Mouse (Mus musculus): ENCODE measurements at regions not wholly inside any gene's neighbourhood (a gene's known extent, or its start where the extent isn't known, plus 50 kb on each side); places are given as distances from the start of the nearest gene placed in this dataset.
A peak's percentile ranks its signal among the peaks of the same experiment; 100 is the strongest.

DNA sequence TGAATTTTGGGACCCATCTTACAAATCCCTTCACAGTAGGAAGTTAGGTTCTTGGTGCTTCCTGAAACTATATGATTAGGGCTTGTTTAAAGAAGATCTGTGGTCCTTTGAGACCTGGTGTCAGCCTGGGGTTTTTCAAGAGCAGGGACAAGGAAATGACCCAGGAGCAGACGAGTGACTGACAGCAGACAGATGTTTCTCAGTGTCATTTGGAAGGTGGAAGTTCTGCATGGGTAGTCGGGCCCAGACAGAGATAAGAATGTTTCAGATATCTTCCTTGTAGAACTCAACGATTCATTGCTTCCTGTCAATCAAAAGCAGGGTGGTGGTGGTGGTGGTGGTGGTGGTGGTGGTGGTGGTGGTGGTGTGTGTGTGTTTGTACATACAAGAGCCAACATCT lies 75.1 kb upstream of the Nrip1 start:
- WGBS = 57% methylated on average over 3 of the region's 3 CpGs
- Histone ChIP-seq H3K4me2 (ENCODE audit: low read depth, low read length) (no peak overlapping the region), H3K27me3 (replicated peaks; ENCODE audit: control insufficient read depth, insufficient read depth, low read length) (no peaks in the 10 kb centered on the region), H3K9me3 (ENCODE audit: control insufficient read depth, low read length) (0 out of 2 replicates have a peak, but pooled peaks cover 5% of the 10 kb centered on the region), H3K4me3 (ENCODE audit: low read depth, low read length) (no peak overlapping the region), H3K27ac (replicated peaks; ENCODE audit: low read depth, low read length) (no peak overlapping the region), H3K4me1 (ENCODE audit: control insufficient read depth, insufficient read depth, low read length) (peaks cover 4% of the 10 kb centered on the region; the same call in 1 of the 2 replicates), H3K36me3 (ENCODE audit: control insufficient read depth, insufficient read depth, low read length) (no peaks in the 10 kb centered on the region), H3K9ac (ENCODE audit: low read depth, low read length) (no peak overlapping the region)
- DNase-seq (ENCODE audit: low spot score) (no peak), ATAC-seq (ENCODE audit: low read depth) (no peak)

DNA sequence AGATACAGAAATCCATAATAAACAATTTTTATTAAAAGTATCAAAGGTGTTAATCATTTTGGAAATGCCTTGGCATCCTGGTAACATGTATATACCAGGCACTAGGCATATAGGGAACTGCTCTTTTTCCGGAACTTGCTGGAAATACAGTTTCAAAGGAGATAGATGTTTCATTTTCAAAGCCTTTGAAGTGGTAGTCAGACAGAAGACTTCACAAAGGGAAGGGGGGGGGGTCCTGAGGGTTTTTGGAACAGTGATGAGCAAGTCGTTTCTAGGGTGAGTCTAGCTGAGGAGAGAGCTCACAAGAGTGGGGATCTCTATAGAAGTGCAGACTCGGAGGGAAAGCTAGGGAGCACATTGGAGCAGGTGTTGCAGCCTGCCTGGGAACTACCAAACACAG lies 73.4 kb upstream of the Nrip1 start:
- Histone ChIP-seq H3K27me3 (replicated peaks; ENCODE audit: control insufficient read depth, insufficient read depth, low read length) (no peaks in the 10 kb centered on the region), H3K4me3 (ENCODE audit: low read depth, low read length) (no peak overlapping the region), H3K9me3 (ENCODE audit: control insufficient read depth, low read length) (0 out of 2 replicates have a peak, but pooled peaks cover 3% of the 10 kb centered on the region), H3K4me1 (ENCODE audit: control insufficient read depth, insufficient read depth, low read length) (no peaks in the 10 kb centered on the region), H3K9ac (ENCODE audit: low read depth, low read length) (no peak overlapping the region), H3K4me2 (ENCODE audit: low read depth, low read length) (no peak overlapping the region), H3K27ac (replicated peaks; ENCODE audit: low read depth, low read length) (no peak overlapping the region), H3K36me3 (ENCODE audit: control insufficient read depth, insufficient read depth, low read length) (no peaks in the 10 kb centered on the region)
- DNase-seq (ENCODE audit: low spot score) (no peak), ATAC-seq (ENCODE audit: low read depth) (no peak)
- 76% methylated on average over 3 of the region's 3 CpGs for WGBS

DNA sequence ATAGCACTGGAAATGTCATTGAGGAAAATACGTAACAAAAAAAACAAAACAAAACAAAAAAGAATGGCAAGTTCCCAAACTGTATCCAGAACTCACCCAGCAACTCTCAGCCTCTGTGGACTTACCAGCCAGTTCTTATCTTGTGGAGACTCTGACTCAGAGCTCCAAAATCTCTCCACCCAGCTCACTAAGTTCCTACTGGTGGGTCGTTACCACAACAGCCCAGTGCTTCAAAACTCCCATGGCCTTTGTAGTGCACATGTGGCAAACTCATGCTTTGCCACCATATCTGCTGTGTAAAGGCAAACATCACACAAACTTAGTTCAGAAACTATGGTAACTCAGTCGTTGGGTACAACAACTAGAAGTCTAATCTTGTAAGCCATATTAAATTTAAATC lies 71.0 kb upstream of the Nrip1 start:
- DNase-seq (ENCODE audit: low spot score) = no peak
- Histone ChIP-seq H3K9ac (ENCODE audit: low read depth, low read length) (no peak overlapping the region), H3K4me3 (ENCODE audit: low read depth, low read length) (no peak overlapping the region), H3K27me3 (replicated peaks; ENCODE audit: control insufficient read depth, insufficient read depth, low read length) (no peaks in the 10 kb centered on the region), H3K9me3 (ENCODE audit: control insufficient read depth, low read length) (no peaks in the 10 kb centered on the region), H3K4me2 (ENCODE audit: low read depth, low read length) (no peak overlapping the region), H3K4me1 (ENCODE audit: control insufficient read depth, insufficient read depth, low read length) (no peaks in the 10 kb centered on the region), H3K27ac (replicated peaks; ENCODE audit: low read depth, low read length) (no peak overlapping the region), H3K36me3 (ENCODE audit: control insufficient read depth, insufficient read depth, low read length) (no peaks in the 10 kb centered on the region)
- 75% methylated on average over 3 of the region's 3 CpGs for WGBS
- ATAC-seq (ENCODE audit: low read depth) = no peak

DNA sequence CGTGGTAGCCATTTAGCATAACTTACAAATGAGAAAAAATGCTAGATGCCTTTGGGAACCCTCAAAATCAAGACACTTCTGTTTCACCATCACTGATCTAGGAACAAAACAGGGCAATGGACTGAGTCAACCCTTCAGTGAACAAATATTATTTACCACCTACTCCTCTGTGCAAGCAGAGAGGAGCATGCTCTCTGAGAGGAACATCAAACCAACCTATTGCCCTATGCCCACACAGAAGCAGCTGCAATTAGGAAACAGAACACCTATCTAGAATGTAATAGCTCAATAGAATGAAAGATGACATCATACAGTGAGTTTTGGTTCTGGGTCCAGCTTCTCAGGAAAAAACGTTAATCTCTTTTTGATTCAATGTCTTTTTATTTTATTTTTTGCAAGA lies 69.0 kb upstream of the Nrip1 start:
- WGBS = 88% methylated on average over 2 of the region's 2 CpGs
- no peak for DNase-seq (ENCODE audit: low spot score)

DNA sequence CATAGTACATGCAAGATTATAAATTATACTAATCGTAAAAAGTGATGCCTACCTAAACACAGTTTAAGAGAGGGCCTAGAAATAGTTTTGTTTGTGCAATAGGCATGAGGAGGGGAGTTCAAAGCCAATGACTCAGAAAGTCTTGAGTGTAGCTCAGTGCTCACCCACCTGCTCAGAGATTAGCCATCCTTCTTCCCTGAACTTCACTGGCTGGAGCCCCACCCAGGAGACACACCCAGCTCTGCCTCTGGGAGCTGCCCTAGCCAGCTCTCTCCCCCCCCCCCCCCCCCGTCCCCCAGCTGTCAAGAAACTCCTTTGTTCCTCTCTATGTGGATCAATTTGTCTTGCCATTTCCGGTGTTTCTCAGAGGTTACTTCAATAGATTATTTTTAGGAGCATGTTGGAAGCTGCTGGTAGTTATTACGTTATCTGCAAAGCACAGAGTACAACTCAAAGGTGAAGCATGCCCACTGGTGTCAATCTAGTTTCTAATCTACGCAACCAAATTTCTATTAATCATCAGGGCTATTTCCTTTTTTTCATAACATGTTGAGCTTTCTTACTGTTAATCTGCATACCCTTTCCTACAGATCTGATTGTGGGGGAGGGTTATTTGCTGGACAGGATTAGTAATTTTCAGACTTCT lies 68.3 kb upstream of the Nrip1 start:
- H3K4me1 ChIP-seq (ENCODE audit: control insufficient read depth, insufficient read depth, low read length) = no peaks in the 10 kb centered on the region
- 59% methylated on average over 4 of the region's 5 CpGs for WGBS
- no peak for ATAC-seq (ENCODE audit: low read depth)

More for the DNA sequence above, 69.0 kb upstream of the Nrip1 start:
- no peaks in the 10 kb centered on the region for H3K9me3 ChIP-seq (ENCODE audit: control insufficient read depth, low read length)
- H3K36me3 ChIP-seq (ENCODE audit: control insufficient read depth, insufficient read depth, low read length) = no peaks in the 10 kb centered on the region
- H3K27me3 ChIP-seq (replicated peaks; ENCODE audit: control insufficient read depth, insufficient read depth, low read length) = no peaks in the 10 kb centered on the region
- H3K4me2 ChIP-seq (ENCODE audit: low read depth, low read length) = no peak overlapping the region
- no peak overlapping the region for H3K9ac ChIP-seq (ENCODE audit: low read depth, low read length)
- ATAC-seq (ENCODE audit: low read depth) = no peak
- no peaks in the 10 kb centered on the region for H3K4me1 ChIP-seq (ENCODE audit: control insufficient read depth, insufficient read depth, low read length)
- no peak overlapping the region for H3K27ac ChIP-seq (replicated peaks; ENCODE audit: low read depth, low read length)
- H3K4me3 ChIP-seq (ENCODE audit: low read depth, low read length) = no peak overlapping the region

DNA sequence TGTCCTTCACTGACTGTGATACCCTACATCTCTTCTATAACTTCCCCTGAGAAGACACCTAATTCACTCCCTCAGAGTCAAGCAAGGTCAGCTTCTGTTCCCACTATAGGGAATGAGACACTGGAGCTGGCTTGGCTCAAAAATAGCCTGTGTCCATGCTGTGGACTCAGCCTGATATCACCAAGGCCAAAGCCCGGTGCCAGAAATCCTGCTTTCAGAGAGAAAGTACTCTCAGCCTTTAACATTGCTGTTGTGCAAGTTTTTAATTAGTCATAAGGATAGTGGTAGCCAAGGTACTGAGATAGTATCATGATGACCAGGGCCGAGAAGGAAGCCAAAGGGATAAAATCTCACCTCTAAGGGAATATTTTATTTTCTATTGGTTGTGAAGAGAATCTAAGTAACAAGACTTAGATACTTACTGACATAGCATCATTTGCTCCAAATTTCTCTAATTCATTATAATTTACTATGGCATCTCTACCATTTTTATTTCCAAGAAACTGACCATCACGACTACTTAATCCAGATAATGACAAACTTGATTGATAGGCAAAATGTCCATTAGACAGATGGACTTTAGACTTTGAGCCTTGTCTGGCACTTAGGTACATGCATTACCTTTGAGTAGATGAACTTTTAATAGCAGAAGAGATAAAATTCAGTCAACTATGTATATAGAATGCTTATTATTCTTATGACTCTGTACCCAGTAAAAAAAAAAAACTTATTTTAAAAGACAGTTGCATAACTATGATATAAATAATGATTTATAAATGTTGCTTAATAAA lies 64.7 kb upstream of the Nrip1 start:
- ATAC-seq (ENCODE audit: low read depth) (no peak), DNase-seq (ENCODE audit: low spot score) (no peak)
- Histone ChIP-seq H3K27ac (replicated peaks; ENCODE audit: low read depth, low read length) (no peak overlapping the region), H3K4me3 (ENCODE audit: low read depth, low read length) (no peak overlapping the region), H3K27me3 (replicated peaks; ENCODE audit: control insufficient read depth, insufficient read depth, low read length) (no peaks in the 10 kb centered on the region), H3K4me1 (ENCODE audit: control insufficient read depth, insufficient read depth, low read length) (no peaks in the 10 kb centered on the region), H3K9me3 (ENCODE audit: control insufficient read depth, low read length) (no peaks in the 10 kb centered on the region), H3K9ac (ENCODE audit: low read depth, low read length) (no peak overlapping the region), H3K4me2 (ENCODE audit: low read depth, low read length) (no peak overlapping the region), H3K36me3 (ENCODE audit: control insufficient read depth, insufficient read depth, low read length) (no peaks in the 10 kb centered on the region)
- 83% methylated on average over 3 of the region's 3 CpGs for WGBS

More for the DNA sequence above, 68.3 kb upstream of the Nrip1 start:
- Histone ChIP-seq H3K9ac (ENCODE audit: low read depth, low read length) (no peak overlapping the region), H3K9me3 (ENCODE audit: control insufficient read depth, low read length) (no peaks in the 10 kb centered on the region), H3K27me3 (replicated peaks; ENCODE audit: control insufficient read depth, insufficient read depth, low read length) (no peaks in the 10 kb centered on the region), H3K36me3 (ENCODE audit: control insufficient read depth, insufficient read depth, low read length) (no peaks in the 10 kb centered on the region), H3K4me3 (ENCODE audit: low read depth, low read length) (no peak overlapping the region), H3K27ac (replicated peaks; ENCODE audit: low read depth, low read length) (no peak overlapping the region), H3K4me2 (ENCODE audit: low read depth, low read length) (no peak overlapping the region)
- DNase-seq (ENCODE audit: low spot score) = no peak

DNA sequence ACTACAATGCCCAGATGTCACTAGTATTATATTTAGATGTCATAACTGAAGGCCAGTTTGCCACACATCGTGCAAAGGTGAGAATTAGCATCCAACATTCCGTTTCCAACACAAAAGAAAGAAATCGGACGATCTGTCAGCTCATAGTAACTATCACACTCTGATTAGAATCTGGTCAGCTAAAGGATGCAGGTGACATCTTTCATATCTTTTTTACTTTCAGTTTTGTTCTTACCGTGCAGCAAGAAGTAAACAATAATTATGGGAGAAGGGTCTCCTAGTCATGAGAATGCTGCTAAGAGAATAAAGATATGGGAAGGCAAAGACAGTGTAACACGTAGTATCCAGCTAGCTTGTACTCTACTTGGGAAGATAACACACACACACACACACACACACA lies 62.7 kb upstream of the Nrip1 start:
- Histone ChIP-seq H3K27ac (replicated peaks; ENCODE audit: low read depth, low read length) (no peak overlapping the region), H3K36me3 (ENCODE audit: control insufficient read depth, insufficient read depth, low read length) (no peaks in the 10 kb centered on the region), H3K4me2 (ENCODE audit: low read depth, low read length) (no peak overlapping the region), H3K4me1 (ENCODE audit: control insufficient read depth, insufficient read depth, low read length) (no peaks in the 10 kb centered on the region), H3K27me3 (replicated peaks; ENCODE audit: control insufficient read depth, insufficient read depth, low read length) (no peaks in the 10 kb centered on the region), H3K4me3 (ENCODE audit: low read depth, low read length) (no peak overlapping the region), H3K9me3 (ENCODE audit: control insufficient read depth, low read length) (no peaks in the 10 kb centered on the region), H3K9ac (ENCODE audit: low read depth, low read length) (no peak overlapping the region)
- DNase-seq (ENCODE audit: low spot score) (no peak), ATAC-seq (ENCODE audit: low read depth) (no peak)
- WGBS = 83% methylated on average over 6 of the region's 6 CpGs

DNA sequence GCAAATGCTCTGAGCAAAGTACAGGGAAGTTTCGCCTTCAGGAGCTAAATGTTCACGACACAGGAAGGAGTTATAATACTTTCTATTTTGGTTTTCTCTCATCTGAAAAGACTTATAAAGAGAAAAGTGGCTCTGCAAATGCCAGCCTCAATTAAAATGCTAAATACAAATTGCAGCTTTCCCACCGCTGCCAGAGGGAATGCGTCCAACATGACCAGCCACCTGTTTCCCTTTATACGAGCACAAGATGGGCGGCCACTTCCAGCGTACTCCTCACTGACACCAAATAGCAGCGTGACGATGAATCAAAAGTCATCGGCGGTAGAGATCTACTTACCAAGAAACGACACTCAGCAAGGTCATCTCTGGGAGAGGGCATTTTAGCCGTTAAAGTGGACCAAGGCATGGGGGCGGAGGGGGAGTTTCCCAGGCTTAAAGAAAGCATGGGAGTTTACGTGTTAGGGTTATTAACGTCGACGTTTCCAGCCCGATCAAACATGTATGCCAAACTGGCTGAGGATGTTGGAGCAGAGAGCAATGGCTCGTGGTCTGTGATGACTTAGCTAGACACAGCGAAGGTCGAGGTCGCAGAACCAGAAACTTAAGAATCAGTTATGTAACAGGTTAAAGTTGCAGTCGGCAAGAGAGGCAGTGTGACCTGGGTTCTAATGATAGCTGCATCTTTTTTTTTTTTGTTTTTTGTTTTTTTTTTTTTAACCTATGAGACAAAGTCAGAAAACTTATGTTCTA lies 59.6 kb upstream of the Nrip1 start:
- H3K27me3 ChIP-seq (replicated peaks; ENCODE audit: control insufficient read depth, insufficient read depth, low read length) = no peaks in the 10 kb centered on the region
- H3K9ac ChIP-seq (ENCODE audit: low read depth, low read length) = no peak overlapping the region
- H3K9me3 ChIP-seq (ENCODE audit: control insufficient read depth, low read length) = no peaks in the 10 kb centered on the region
- ATAC-seq (ENCODE audit: low read depth) (no peak), DNase-seq (ENCODE audit: low spot score) (peak; percentile 20)
- peak overlapping the region; percentile 29; the same call in 1 of the 2 replicates for H3K4me2 ChIP-seq (ENCODE audit: low read depth, low read length)
- no peaks in the 10 kb centered on the region for H3K36me3 ChIP-seq (ENCODE audit: control insufficient read depth, insufficient read depth, low read length)
- no peak overlapping the region for H3K4me3 ChIP-seq (ENCODE audit: low read depth, low read length)
- H3K27ac ChIP-seq (replicated peaks; ENCODE audit: low read depth, low read length) = no peak overlapping the region
- no peaks in the 10 kb centered on the region for H3K4me1 ChIP-seq (ENCODE audit: control insufficient read depth, insufficient read depth, low read length)
- 69% methylated on average over 24 of the region's 24 CpGs for WGBS
